Mouse (Mus musculus) liver, embryonic 15.5 days (tissue): ENCODE measurements around the gene Maml2. TPM values are rescaled to one million over a fixed set of nuclear protein-coding genes. Genes with fewer than 3 reads are reported as not detected.

Experiments used
- ATAC-seq: fragments of 200-750 bp; cut with Nextera tagmentation; 2 replicates; pipeline ENCODE4 v1.8.0; 2017; ENCODE audit warnings: moderate number of reproducible peaks, mild to moderate bottlenecking, moderate library complexity; ENCODE audit not compliant: insufficient read depth
- H3K27ac ChIP-seq: fragments of 300-500 bp; sonication (generic); replicated peaks from 2 replicates; pipeline ENCODE4 v1.5.1; 2015; ENCODE audit warnings: mild to moderate bottlenecking, inconsistent platforms
- H3K27me3 ChIP-seq: fragments of 300-500 bp; sonication (generic); 2 replicates; pipeline ENCODE4 v1.6.1; 2015; ENCODE audit warnings: mild to moderate bottlenecking, inconsistent platforms
- H3K36me3 ChIP-seq: fragments of 300-500 bp; sonication (generic); replicated peaks from 2 replicates; pipeline ENCODE4 v1.6.1; 2015; ENCODE audit warnings: moderate library complexity, mild to moderate bottlenecking, inconsistent platforms
- H3K4me1 ChIP-seq: fragments of 300-500 bp; sonication (generic); replicated peaks from 2 replicates; pipeline ENCODE4 v1.6.1; 2015; ENCODE audit warnings: inconsistent platforms
- H3K4me2 ChIP-seq: fragments of 300-500 bp; sonication (generic); 2 replicates; pipeline ENCODE4 v1.6.1; 2015; ENCODE audit warnings: moderate library complexity, mild to moderate bottlenecking, inconsistent platforms
- H3K4me3 ChIP-seq: fragments of 300-500 bp; sonication (generic); replicated peaks from 2 replicates; pipeline ENCODE4 v1.5.1; 2015; ENCODE audit warnings: mild to moderate bottlenecking, inconsistent platforms
- H3K9ac ChIP-seq: fragments of 300-500 bp; sonication (generic); 2 replicates; pipeline ENCODE4 v1.6.1; 2015; ENCODE audit warnings: moderate library complexity, mild to moderate bottlenecking, inconsistent platforms
- H3K9me3 ChIP-seq: fragments of 300-500 bp; sonication (generic); replicated peaks from 2 replicates; pipeline ENCODE4 v1.6.1; 2016; ENCODE audit warnings: inconsistent platforms
- WGBS: fragments of 180-500 bp; shearing (Covaris S2); methylation state at CpG from one replicate; pipeline ENCODE4 v1.1.7; 2015; ENCODE audit warnings: mixed read lengths; ENCODE audit not compliant: insufficient replicate concordance; 5-methylcytosine and 5-hydroxymethylcytosine counted together
- polyA plus RNA-seq: library from polyadenylated mRNA; unstranded; fragments of >200 nt; fragmentation: Nextera tagmentation; extraction: Ambion mirVana; gene quantifications from 2 replicates; pipeline ENCODE4 v1.2.1, GENCODE M21; 2015

Gene Maml2
- polyA plus RNA-seq, 1 experiment from 2014 or later: 0.84 TPM

GRCm38 (mm10) chr9:13624780-13625179 lies 327.0 kb downstream of the Maml2 start:
- WGBS: 61% methylated on average over 1 of the region's 1 CpGs

GRCm38 (mm10) chr9:13625215-13625614 lies 327.5 kb downstream of the Maml2 start:
- Histone ChIP-seq H3K4me2 (no peak overlapping the region), H3K36me3 (no peaks in the 10 kb centered on the region), H3K27me3 (no peaks in the 10 kb centered on the region), H3K9ac (no peak overlapping the region), H3K9me3 (no peaks in the 10 kb centered on the region), H3K4me1 (no peaks in the 10 kb centered on the region), H3K4me3 (no peak overlapping the region), H3K27ac (no peak overlapping the region)
- ATAC-seq: no peak
- WGBS: 59% methylated on average over 3 of the region's 3 CpGs

More at GRCm38 (mm10) chr9:13624780-13625179, 327.0 kb downstream of the Maml2 start:
- Histone ChIP-seq H3K9me3 (no peaks in the 10 kb centered on the region), H3K36me3 (no peaks in the 10 kb centered on the region), H3K9ac (no peak overlapping the region), H3K4me3 (no peak overlapping the region), H3K4me2 (no peak overlapping the region), H3K27ac (no peak overlapping the region), H3K4me1 (no peaks in the 10 kb centered on the region), H3K27me3 (no peaks in the 10 kb centered on the region)
- ATAC-seq: no peak

- no peak overlapping the region for H3K27ac ChIP-seq
- no peaks in the 10 kb centered on the region for H3K36me3 ChIP-seq
- no peaks in the 10 kb centered on the region for H3K9me3 ChIP-seq
- no peak for ATAC-seq
- no peak overlapping the region for H3K4me3 ChIP-seq
- no peaks in the 10 kb centered on the region for H3K27me3 ChIP-seq
- no peak overlapping the region for H3K4me2 ChIP-seq
- no peak overlapping the region for H3K9ac ChIP-seq
- WGBS: 62% methylated on average over 3 of the region's 3 CpGs
- H3K4me1 ChIP-seq: no peaks in the 10 kb centered on the region
Measured at GRCm38 (mm10) chr9:13626480-13626879, 328.7 kb downstream of the Maml2 start.

GRCm38 (mm10) chr9:13633371-13633770 lies 335.6 kb downstream of the Maml2 start:
- Histone ChIP-seq H3K4me2 (no peak overlapping the region), H3K4me3 (no peak overlapping the region), H3K27me3 (no peaks in the 10 kb centered on the region), H3K9ac (no peak overlapping the region), H3K4me1 (no peaks in the 10 kb centered on the region), H3K9me3 (no peaks in the 10 kb centered on the region), H3K36me3 (no peaks in the 10 kb centered on the region), H3K27ac (no peak overlapping the region)
- 52% methylated on average over 1 of the region's 1 CpGs for WGBS
- ATAC-seq: no peak

- no peak overlapping the region for H3K27ac ChIP-seq
- H3K4me1 ChIP-seq: no peaks in the 10 kb centered on the region
- no peaks in the 10 kb centered on the region for H3K9me3 ChIP-seq
- H3K9ac ChIP-seq: no peak overlapping the region
- no peak overlapping the region for H3K4me2 ChIP-seq
- whole genome bisulfite sequencing: 45% methylated on average over 3 of the region's 3 CpGs
- no peak for ATAC-seq
- H3K36me3 ChIP-seq: no peaks in the 10 kb centered on the region
- H3K27me3 ChIP-seq: no peaks in the 10 kb centered on the region
- H3K4me3 ChIP-seq: no peak overlapping the region
Measured at GRCm38 (mm10) chr9:13639655-13640054, 341.9 kb downstream of the Maml2 start.

GRCm38 (mm10) chr9:13645153-13645552 lies 347.4 kb downstream of the Maml2 start:
- Histone ChIP-seq H3K4me3 (no peak overlapping the region), H3K4me1 (no peaks in the 10 kb centered on the region), H3K27me3 (no peaks in the 10 kb centered on the region), H3K9ac (no peak overlapping the region), H3K9me3 (no peaks in the 10 kb centered on the region), H3K36me3 (no peaks in the 10 kb centered on the region), H3K27ac (no peak overlapping the region), H3K4me2 (no peak overlapping the region)
- WGBS: 67% methylated on average over 5 of the region's 5 CpGs
- ATAC-seq: no peak

- Histone ChIP-seq H3K4me2 (no peak overlapping the region), H3K27me3 (no peaks in the 10 kb centered on the region), H3K27ac (no peak overlapping the region), H3K4me3 (no peak overlapping the region), H3K36me3 (no peaks in the 10 kb centered on the region), H3K4me1 (no peaks in the 10 kb centered on the region), H3K9ac (no peak overlapping the region), H3K9me3 (no peaks in the 10 kb centered on the region)
- 52% methylated on average over 2 of the region's 2 CpGs for WGBS
- ATAC-seq: no peak
Measured at GRCm38 (mm10) chr9:13651065-13651464, 353.3 kb downstream of the Maml2 start.

- no peak overlapping the region for H3K4me2 ChIP-seq
- H3K4me3 ChIP-seq: no peak overlapping the region
- no peaks in the 10 kb centered on the region for H3K36me3 ChIP-seq
- H3K27ac ChIP-seq: no peak overlapping the region
- no peaks in the 10 kb centered on the region for H3K9me3 ChIP-seq
- no peaks in the 10 kb centered on the region for H3K27me3 ChIP-seq
- H3K9ac ChIP-seq: no peak overlapping the region
- H3K4me1 ChIP-seq: no peaks in the 10 kb centered on the region
- no peak for ATAC-seq
- 46% methylated on average over 4 of the region's 4 CpGs for WGBS
Measured at GRCm38 (mm10) chr9:13651828-13652227, 354.1 kb downstream of the Maml2 start.

GRCm38 (mm10) chr9:13652389-13652877 lies 354.7 kb downstream of the Maml2 start:
- no peaks in the 10 kb centered on the region for H3K4me1 ChIP-seq
- WGBS: 54% methylated on average over 8 of the region's 8 CpGs
- ATAC-seq: no peak
- no peak overlapping the region for H3K27ac ChIP-seq
- no peaks in the 10 kb centered on the region for H3K27me3 ChIP-seq
- H3K9me3 ChIP-seq: no peaks in the 10 kb centered on the region
- no peaks in the 10 kb centered on the region for H3K36me3 ChIP-seq
- H3K4me3 ChIP-seq: no peak overlapping the region
- H3K4me2 ChIP-seq: no peak overlapping the region
- H3K9ac ChIP-seq: no peak overlapping the region

- Histone ChIP-seq H3K9me3 (no peaks in the 10 kb centered on the region), H3K27ac (no peak overlapping the region), H3K4me3 (no peak overlapping the region), H3K4me2 (no peak overlapping the region), H3K9ac (no peak overlapping the region), H3K4me1 (no peaks in the 10 kb centered on the region), H3K36me3 (no peaks in the 10 kb centered on the region), H3K27me3 (no peaks in the 10 kb centered on the region)
- WGBS: 23% methylated on average over 3 of the region's 3 CpGs
- ATAC-seq: no peak
Measured at GRCm38 (mm10) chr9:13652917-13653316, 355.2 kb downstream of the Maml2 start.

- Histone ChIP-seq H3K9me3 (no peaks in the 10 kb centered on the region), H3K27me3 (no peaks in the 10 kb centered on the region), H3K4me3 (peak overlapping the region; percentile 21; the same call in 1 of the 2 replicates), H3K27ac (no peak overlapping the region), H3K4me2 (peak overlapping the region; percentile 52), H3K4me1 (peaks cover 4% of the 10 kb centered on the region; the same call in 1 of the 2 replicates), H3K9ac (no peak overlapping the region), H3K36me3 (no peaks in the 10 kb centered on the region)
- peak; percentile 37; the same call in 1 of the 2 replicates for ATAC-seq
- 4% methylated on average over 12 of the region's 12 CpGs for WGBS
Measured at GRCm38 (mm10) chr9:13661768-13662623, 364.2 kb downstream of the Maml2 start.
